Mouse (Mus musculus) adrenal gland, postnatal 4 days (tissue): ENCODE measurements at regions not wholly inside any gene's neighbourhood (a gene's known extent, or its start where the extent isn't known, plus 50 kb on each side); places are given as distances from the start of the nearest gene placed in this dataset.
"Not testable (repeated sequence)": the region's sequence is repeated elsewhere in the genome, so short reads cannot be mapped to it uniquely, and the experiment has no call there.

Experiments used
- DNase-seq, 2 experiments: peaks; one replicate each; pipeline ENCODE4 v3.0.0; 2021 to 2022; ENCODE audit warnings: low spot score in 2 of 2, mixed read lengths in 2 of 2

GRCm38 (mm10) chr7:73019764-73020354, 355.4 kb upstream of the Rgma start:
- DNase-seq: no peak

- DNase-seq: no peak
Observed at GRCm38 (mm10) chr7:73021786-73022185, 353.5 kb upstream of the Rgma start.

GRCm38 (mm10) chr7:73025640-73026039, 349.7 kb upstream of the Rgma start:
- DNase-seq: no peak

- no peak for DNase-seq
Observed at GRCm38 (mm10) chr7:73028952-73029351, 346.4 kb upstream of the Rgma start.

GRCm38 (mm10) chr7:73031407-73031806, 343.9 kb upstream of the Rgma start:
- no peak for DNase-seq

GRCm38 (mm10) chr7:73032316-73032980, 342.9 kb upstream of the Rgma start:
- no peak for DNase-seq

- DNase-seq: peak in 1 of 2 experiments; percentile 5
Observed at GRCm38 (mm10) chr7:73036801-73037555, 338.3 kb upstream of the Rgma start.

- no peak for DNase-seq
Observed at GRCm38 (mm10) chr7:73037638-73038037, 337.7 kb upstream of the Rgma start.

GRCm38 (mm10) chr7:73039921-73040320, 335.4 kb upstream of the Rgma start:
- no peak for DNase-seq

GRCm38 (mm10) chr7:73044316-73044715, 331.0 kb upstream of the Rgma start:
- DNase-seq: no peak

GRCm38 (mm10) chr7:73055891-73056290, 319.4 kb upstream of the Rgma start:
- DNase-seq: no peak

GRCm38 (mm10) chr7:73063556-73063955, 311.8 kb upstream of the Rgma start:
- DNase-seq: no peak

GRCm38 (mm10) chr7:73068534-73068933, 306.8 kb upstream of the Rgma start:
- no peak for DNase-seq

GRCm38 (mm10) chr7:73069352-73069751, 306.0 kb upstream of the Rgma start:
- no peak for DNase-seq

GRCm38 (mm10) chr7:73075391-73075790, 299.9 kb upstream of the Rgma start:
- not testable (repeated sequence) for DNase-seq

GRCm38 (mm10) chr7:73087496-73088185, 287.7 kb upstream of the Rgma start:
- no peak for DNase-seq

GRCm38 (mm10) chr7:73088321-73088720, 287.0 kb upstream of the Rgma start:
- no peak for DNase-seq

GRCm38 (mm10) chr7:73091758-73092157, 283.6 kb upstream of the Rgma start:
- no peak for DNase-seq

- no peak for DNase-seq
Observed at GRCm38 (mm10) chr7:73094059-73094458, 281.2 kb upstream of the Rgma start.

GRCm38 (mm10) chr7:73118871-73119270, 256.4 kb upstream of the Rgma start:
- no peak for DNase-seq

- DNase-seq: no peak
Observed at GRCm38 (mm10) chr7:73120276-73120675, 255.0 kb upstream of the Rgma start.

GRCm38 (mm10) chr7:73124976-73125375, 250.3 kb upstream of the Rgma start:
- no peak for DNase-seq
